ENCODE assay signal across 8 mouse cellular contexts in genomic region chr7:141476981-141477370, GRCm38 (mm10). TPM values are rescaled to one million over a fixed set of nuclear protein-coding genes. Genes with fewer than 3 reads are reported as not detected.
DNase-seq lines count a peak whose midpoint lies in the region; ATAC-seq and TF ChIP-seq lines count a peak whose summit lies in the region.

No protein-coding gene starts in this region.

- H3K27ac ChIP-seq in testis, adult 2 months (ENCODE audit: control insufficient read depth, insufficient read depth, low read depth, low read length), result peak overlapping the region; percentile 86
- peak overlapping the region; percentile 87 for H3K27ac ChIP-seq in liver, embryonic 13.5 days
- H3K27ac ChIP-seq in stomach, postnatal 0 days (replicated peaks), result peak overlapping the region; percentile 87

- DNase-seq in adrenal gland, adult 2 months, result peak; percentile 62
- no peak for DNase-seq in adrenal gland, postnatal 4 days (ENCODE audit: low spot score in 2 of 2)
- DNase-seq in testis, postnatal 14 days (ENCODE audit: low spot score), result no peak
- no peak for DNase-seq in liver, embryonic 13.5 days
- DNase-seq in stomach, postnatal 0 days (ENCODE audit: low spot score), result peak; percentile 48
- no peak for DNase-seq in thymus, postnatal 4 days
- no peak for DNase-seq in cerebellum, adult 9-10 months

- peak overlapping the region; percentile 95 for H3K4me2 ChIP-seq in liver, embryonic 13.5 days
- H3K4me2 ChIP-seq in stomach, postnatal 0 days (replicated peaks; ENCODE audit: low read depth), result peak overlapping the region; percentile 90

- H3K4me1 ChIP-seq in testis, adult 2 months (ENCODE audit: control insufficient read depth, insufficient read depth, low read length), result peaks cover 30% of the 10 kb centered on the region
- H3K4me1 ChIP-seq in liver, embryonic 13.5 days (replicated peaks), result peaks cover 79% of the 10 kb centered on the region
- H3K4me1 ChIP-seq in stomach, postnatal 0 days (replicated peaks; ENCODE audit: control insufficient read depth, insufficient read depth), result peaks cover 20% of the 10 kb centered on the region

- H3K36me3 ChIP-seq in testis, adult 2 months (ENCODE audit: control insufficient read depth, insufficient read depth, low read length), result no peaks in the 10 kb centered on the region
- peaks cover 10% of the 10 kb centered on the region for H3K36me3 ChIP-seq in liver, embryonic 13.5 days
- peaks cover 5% of the 10 kb centered on the region; the same call in 1 of the 2 replicates for H3K36me3 ChIP-seq in stomach, postnatal 0 days (ENCODE audit: control insufficient read depth, insufficient read depth, low read length)

- TF ChIP-seq EP300 in stomach, postnatal 0 days (optimal IDR thresholded peaks at IDR 0.05), result no peak

- H3K9me3 ChIP-seq in liver, embryonic 13.5 days (replicated peaks), result no peaks in the 10 kb centered on the region
- no peaks in the 10 kb centered on the region for H3K9me3 ChIP-seq in stomach, postnatal 0 days (ENCODE audit: control insufficient read depth, low read length)

- no peak for TF ChIP-seq POLR2A in testis, adult 2 months (IDR thresholded peaks at IDR 0.05; ENCODE audit: control insufficient read depth, low read depth, low read length)

- WGBS in liver, embryonic 13.5 days (ENCODE audit: insufficient replicate concordance), result 5% methylated on average over 7 of the region's 7 CpGs
- 3% methylated on average over 7 of the region's 7 CpGs for WGBS in stomach, postnatal 0 days

- ATAC-seq in liver, embryonic 13.5 days (ENCODE audit: low read depth), result peak; percentile 22
- ATAC-seq in stomach, postnatal 0 days (ENCODE audit: low FRiP score, low TSS enrichment), result peak; percentile 0; the same call in 1 of the 2 replicates

- peak overlapping the region; percentile 87 for H3K9ac ChIP-seq in liver, embryonic 13.5 days
- peak overlapping the region; percentile 31; the same call in 1 of the 2 replicates for H3K9ac ChIP-seq in stomach, postnatal 0 days (ENCODE audit: low read length)

- no peaks in the 10 kb centered on the region for H3K27me3 ChIP-seq in testis, adult 2 months (ENCODE audit: control insufficient read depth, insufficient read depth, low read length)
- peaks cover 12% of the 10 kb centered on the region for H3K27me3 ChIP-seq in liver, embryonic 13.5 days
- H3K27me3 ChIP-seq in stomach, postnatal 0 days (ENCODE audit: control insufficient read depth, insufficient read depth, low read length), result no peaks in the 10 kb centered on the region

- no peak for TF ChIP-seq CTCF in testis, adult 2 months (IDR thresholded peaks at IDR 0.05; ENCODE audit: control insufficient read depth, insufficient read depth, insufficient replicate concordance, low read depth, low read length)
- peak; percentile 43 for TF ChIP-seq CTCF in stomach, postnatal 0 days (IDR thresholded peaks at IDR 0.05; ENCODE audit: low read depth)

- peak overlapping the region; percentile 92 for H3K4me3 ChIP-seq in testis, adult 2 months (ENCODE audit: control insufficient read depth, low read depth, low read length)
- H3K4me3 ChIP-seq in liver, embryonic 13.5 days (replicated peaks), result peak overlapping the region; percentile 81
- H3K4me3 ChIP-seq in stomach, postnatal 0 days (ENCODE audit: low read depth, low read length), result peak overlapping the region; percentile 80

RNA-seq across cellular contexts. Expression of gene Tspan4, which starts 1.9 kb away (rescaled TPM):
- total RNA-seq in adrenal gland, adult 2 months (2021), result 100 to 1,000 TPM in 1 of 2 experiments, 10 to 100 TPM in 1; 47.8 to 125 TPM
- 227 and 256 TPM in 2 replicates for polyA plus RNA-seq in adrenal gland, adult 2 months (2012; rRNA removed)
- total RNA-seq in adrenal gland, postnatal 4 days (2021), result 10 to 100 TPM; 77.9 to 79.6 TPM
- 14.6 and 15.5 TPM in 2 replicates for polyA plus RNA-seq in testis, adult 2 months (2012; rRNA removed)
- 49.3 and 49.7 TPM in 2 replicates for polyA plus RNA-seq in liver, embryonic 13.5 days (2015; fragmentation: Nextera tagmentation; extraction: Ambion mirVana)
- 56.9 and 58.7 TPM in 2 replicates for polyA plus RNA-seq in stomach, postnatal 0 days (2015; fragmentation: Nextera tagmentation; extraction: Ambion mirVana)

RNA-seq across cellular contexts. Expression of gene Polr2l, which starts 2.0 kb away (rescaled TPM):
- 100 to 1,000 TPM in 1 of 2 experiments, 10 to 100 TPM in 1; 84.4 to 140 TPM for total RNA-seq in adrenal gland, adult 2 months (2021)
- polyA plus RNA-seq in adrenal gland, adult 2 months (2012; rRNA removed), result 68.5 and 71.0 TPM in 2 replicates
- total RNA-seq in adrenal gland, postnatal 4 days (2021), result 10 to 100 TPM; 57.7 to 61.2 TPM
- polyA plus RNA-seq in testis, adult 2 months (2012; rRNA removed), result 20.8 and 21.1 TPM in 2 replicates
- 63.9 and 72.4 TPM in 2 replicates for polyA plus RNA-seq in liver, embryonic 13.5 days (2015; fragmentation: Nextera tagmentation; extraction: Ambion mirVana)
- polyA plus RNA-seq in stomach, postnatal 0 days (2015; fragmentation: Nextera tagmentation; extraction: Ambion mirVana), result 53.4 and 60.2 TPM in 2 replicates

RNA-seq across cellular contexts. Expression of gene Cd151, which starts 9.8 kb away (rescaled TPM):
- 100 to 1,000 TPM; 325 to 452 TPM for total RNA-seq in adrenal gland, adult 2 months (2021)
- 899 and 918 TPM in 2 replicates for polyA plus RNA-seq in adrenal gland, adult 2 months (2012; rRNA removed)
- 100 to 1,000 TPM; 209 to 215 TPM for total RNA-seq in adrenal gland, postnatal 4 days (2021)
- 102 and 104 TPM in 2 replicates for polyA plus RNA-seq in testis, adult 2 months (2012; rRNA removed)
- 4.1 and 5.0 TPM in 2 replicates for polyA plus RNA-seq in liver, embryonic 13.5 days (2015; fragmentation: Nextera tagmentation; extraction: Ambion mirVana)
- polyA plus RNA-seq in stomach, postnatal 0 days (2015; fragmentation: Nextera tagmentation; extraction: Ambion mirVana), result 22.6 and 27.5 TPM in 2 replicates

RNA-seq across cellular contexts. Expression of gene Cracr2b, which starts 16.1 kb away (rescaled TPM):
- 10 to 100 TPM; 10.3 to 12.4 TPM for total RNA-seq in adrenal gland, adult 2 months (2021)
- 42.0 and 54.5 TPM in 2 replicates for polyA plus RNA-seq in adrenal gland, adult 2 months (2012; rRNA removed)
- total RNA-seq in adrenal gland, postnatal 4 days (2021), result 10 to 100 TPM; 13.1 to 14.2 TPM
- polyA plus RNA-seq in testis, adult 2 months (2012; rRNA removed), result 2.1 and 2.4 TPM in 2 replicates
- polyA plus RNA-seq in liver, embryonic 13.5 days (2015; fragmentation: Nextera tagmentation; extraction: Ambion mirVana), result 3.6 and 4.0 TPM in 2 replicates
- 20.8 and 23.5 TPM in 2 replicates for polyA plus RNA-seq in stomach, postnatal 0 days (2015; fragmentation: Nextera tagmentation; extraction: Ambion mirVana)

RNA-seq across cellular contexts. Expression of gene Pnpla2, which starts 22.0 kb away (rescaled TPM):
- 1,000 to 10,000 TPM in 1 of 2 experiments, 100 to 1,000 TPM in 1; 905 to 1,265 TPM for total RNA-seq in adrenal gland, adult 2 months (2021)
- polyA plus RNA-seq in adrenal gland, adult 2 months (2012; rRNA removed), result 1,146 and 1,725 TPM in 2 replicates
- 100 to 1,000 TPM; 173 to 205 TPM for total RNA-seq in adrenal gland, postnatal 4 days (2021)
- 379 and 436 TPM in 2 replicates for polyA plus RNA-seq in testis, adult 2 months (2012; rRNA removed)
- polyA plus RNA-seq in liver, embryonic 13.5 days (2015; fragmentation: Nextera tagmentation; extraction: Ambion mirVana), result 11.9 and 13.8 TPM in 2 replicates
- polyA plus RNA-seq in stomach, postnatal 0 days (2015; fragmentation: Nextera tagmentation; extraction: Ambion mirVana), result 82.1 and 88.0 TPM in 2 replicates

Comparison
In these comparisons a context has a peak if more than half of its experiments do, and no peak if none do; other contexts are left out.
1. DNase-seq: peak in adrenal gland, adult 2 months (single experiment) and stomach, postnatal 0 days (single experiment); none in adrenal gland, postnatal 4 days (0 of 2), testis, postnatal 14 days (single experiment), liver, embryonic 13.5 days (single experiment), thymus, postnatal 4 days (single experiment) and cerebellum, adult 9-10 months (single experiment).
2. Peak in every context shown above with its lines, with median percentiles within 50 percentile points of each other: H3K27ac ChIP-seq and H3K4me3 ChIP-seq.